Mouse (Mus musculus) lung, embryonic 14.5 days (tissue): Measurements from ENCODE around the gene Hs2st1. TPM values are rescaled to one million over a fixed set of nuclear protein-coding genes. Genes with fewer than 3 reads are reported as not detected.

Source experiments
- ATAC-seq: fragments of 200-750 bp; cut with Nextera tagmentation; 2 replicates; pipeline ENCODE4 v1.8.0; 2017; ENCODE audit warnings: mild to moderate bottlenecking, moderate TSS enrichment, moderate library complexity; ENCODE audit not compliant: insufficient read depth
- DNase-seq: peaks from one replicate; pipeline ENCODE4 v3.0.0-alpha.2; 2015
- H3K27ac ChIP-seq: fragments of 300-500 bp; sonication (generic); 2 replicates; pipeline ENCODE4 v1.5.1; 2014; ENCODE audit warnings: low read depth, mild to moderate bottlenecking, moderate library complexity
- H3K27me3 ChIP-seq: fragments of 300-500 bp; sonication (generic); 2 replicates; pipeline ENCODE4 v1.6.1; 2014; ENCODE audit warnings: low read length, control low read depth; ENCODE audit not compliant: insufficient read depth
- H3K36me3 ChIP-seq: fragments of 300-500 bp; sonication (generic); 2 replicates; pipeline ENCODE4 v1.6.1; 2014; ENCODE audit warnings: control low read depth; ENCODE audit not compliant: insufficient read depth
- H3K4me1 ChIP-seq: fragments of 300-500 bp; sonication (generic); 2 replicates; pipeline ENCODE4 v1.6.1; 2014; ENCODE audit warnings: antibody characterized with exemption, control low read depth; ENCODE audit not compliant: insufficient read depth
- H3K4me2 ChIP-seq: fragments of 300-500 bp; sonication (generic); 2 replicates; pipeline ENCODE4 v1.6.1; 2014; ENCODE audit warnings: mild to moderate bottlenecking
- H3K4me3 ChIP-seq: fragments of 300-500 bp; sonication (generic); 2 replicates; pipeline ENCODE4 v1.5.1; 2014; ENCODE audit warnings: low read depth, low read length
- H3K9ac ChIP-seq: fragments of 300-500 bp; sonication (generic); 2 replicates; pipeline ENCODE4 v1.6.1; 2014
- H3K9me3 ChIP-seq: fragments of 300-500 bp; sonication (generic); 2 replicates; pipeline ENCODE4 v1.6.1; 2016; ENCODE audit warnings: low read depth, low read length, control low read depth
- CTCF ChIP-seq: IDR thresholded peaks from 2 replicates; pipeline ENCODE4 v1.5.1; 2016; ENCODE audit warnings: antibody characterized with exemption, low read depth
- WGBS: fragments of 180-500 bp; shearing (Covaris S2); extraction: QIAGEN DNeasy Blood & Tissue Kit; methylation state at CpG from one replicate; pipeline ENCODE4 v1.1.7; 2014; 5-methylcytosine and 5-hydroxymethylcytosine counted together
- polyA plus RNA-seq: library from polyadenylated mRNA; unstranded; fragments of >200 nt; fragmentation: Nextera tagmentation; extraction: Ambion mirVana; gene quantifications from 2 replicates; pipeline ENCODE4 v1.2.1, GENCODE M21; 2014

Gene Hs2st1
- 11.9 and 13.3 TPM in 2 replicates for polyA plus RNA-seq

GRCm38 (mm10) chr3:144570047-144570815 lies at the start of gene Hs2st1, which contains the start of gene Selenof:
Gene Hs2st1 (minus strand): TSS chr3:144570181.
Gene Selenof (plus strand): TSS chr3:144570304.
- H3K4me3 ChIP-seq = peak within 1 kb of the TSS; percentile 85
- peaks cover 19% of the 10 kb centered on the region; the same call in 1 of the 2 replicates for H3K36me3 ChIP-seq
- ATAC-seq (peak; percentile 98), DNase-seq (peak; percentile 100)
- H3K4me1 ChIP-seq = no peaks in the 10 kb centered on the region; the same call in 1 of the 2 replicates
- H3K27ac ChIP-seq = peak within 1 kb of the TSS; percentile 89
- no peaks in the 10 kb centered on the region for H3K9me3 ChIP-seq
- H3K9ac ChIP-seq = peak within 1 kb of the TSS; percentile 92
- peak within 1 kb of the TSS; percentile 97 for H3K4me2 ChIP-seq
- no peak for TF ChIP-seq CTCF
- WGBS = under 1% methylated on average over 68 of the region's 69 CpGs
- H3K27me3 ChIP-seq = no peaks in the 10 kb centered on the region

GRCm38 (mm10) chr3:144617633-144618180 lies 47.7 kb upstream of the Hs2st1 start:
- no peak overlapping the region for H3K4me2 ChIP-seq
- no peak overlapping the region for H3K4me3 ChIP-seq
- ATAC-seq (no peak), DNase-seq (no peak)
- no peak overlapping the region for H3K27ac ChIP-seq
- H3K4me1 ChIP-seq = no peaks in the 10 kb centered on the region
- TF ChIP-seq CTCF = no peak
- no peaks in the 10 kb centered on the region for H3K36me3 ChIP-seq
- 74% methylated on average over 10 of the region's 10 CpGs for WGBS
- H3K27me3 ChIP-seq = no peaks in the 10 kb centered on the region
- no peaks in the 10 kb centered on the region for H3K9me3 ChIP-seq
- H3K9ac ChIP-seq = no peak overlapping the region

DNA sequence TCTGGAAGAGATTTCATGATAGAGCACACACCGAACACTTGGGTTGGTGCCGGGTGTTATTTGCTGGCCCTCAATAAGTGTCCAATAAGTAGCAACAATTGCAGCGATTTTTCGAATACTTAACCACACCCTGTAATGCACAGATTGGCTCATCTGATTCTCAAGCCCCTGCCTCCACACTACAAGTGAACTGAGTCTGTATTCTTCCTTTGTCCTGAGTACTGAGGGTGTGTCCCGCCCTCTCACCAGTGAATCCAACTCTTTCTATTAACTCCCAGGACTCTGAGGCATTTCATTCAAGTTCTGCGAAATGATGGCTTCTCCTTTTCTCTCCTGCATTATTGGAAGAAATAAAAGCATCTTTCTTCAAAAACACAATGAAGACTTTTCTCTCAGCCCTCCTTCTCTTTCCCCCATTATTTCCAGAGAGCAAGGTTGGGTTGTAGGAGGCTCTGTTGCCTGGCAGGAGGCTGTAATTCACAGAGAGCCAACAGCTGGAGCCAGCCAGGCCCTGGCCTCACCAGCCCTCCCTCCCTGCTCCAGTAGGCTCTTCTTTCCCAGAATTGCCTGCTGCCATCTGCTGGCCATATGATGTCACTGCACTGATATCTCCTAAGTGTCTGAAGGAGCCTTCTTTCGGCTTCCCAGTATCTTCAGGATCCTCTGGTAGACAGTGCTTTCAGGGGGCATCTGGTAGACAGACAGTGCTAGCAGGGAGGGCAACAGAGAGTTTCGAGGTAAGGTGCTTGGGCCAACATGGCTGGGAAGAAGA lies 46.9 kb upstream of the Hs2st1 start:
- Histone ChIP-seq H3K9ac (no peak overlapping the region), H3K9me3 (no peaks in the 10 kb centered on the region), H3K27ac (no peak overlapping the region), H3K4me2 (no peak overlapping the region), H3K36me3 (no peaks in the 10 kb centered on the region), H3K4me3 (no peak overlapping the region), H3K27me3 (no peaks in the 10 kb centered on the region), H3K4me1 (0 out of 2 replicates have a peak, but pooled peaks cover 2% of the 10 kb centered on the region)
- DNase-seq = peak; percentile 93
- 72% methylated on average over 8 of the region's 8 CpGs for WGBS
- TF ChIP-seq CTCF = peak; percentile 95
- ATAC-seq = peak; percentile 89

GRCm38 (mm10) chr3:144615459-144615858 lies 45.5 kb upstream of the Hs2st1 start:
- Histone ChIP-seq H3K4me2 (no peak overlapping the region), H3K9me3 (no peaks in the 10 kb centered on the region), H3K9ac (no peak overlapping the region), H3K27me3 (no peaks in the 10 kb centered on the region), H3K36me3 (no peaks in the 10 kb centered on the region), H3K27ac (no peak overlapping the region), H3K4me1 (0 out of 2 replicates have a peak, but pooled peaks cover 7% of the 10 kb centered on the region), H3K4me3 (no peak overlapping the region)
- TF ChIP-seq CTCF = no peak
- ATAC-seq = no peak
- 56% methylated on average over 9 of the region's 9 CpGs for WGBS
- peak; percentile 41 for DNase-seq

- Histone ChIP-seq H3K4me2 (no peak overlapping the region), H3K27ac (no peak overlapping the region), H3K4me3 (no peak overlapping the region), H3K27me3 (no peaks in the 10 kb centered on the region), H3K36me3 (no peaks in the 10 kb centered on the region), H3K4me1 (0 out of 2 replicates have a peak, but pooled peaks cover 7% of the 10 kb centered on the region), H3K9me3 (no peaks in the 10 kb centered on the region), H3K9ac (no peak overlapping the region)
- WGBS = 40% methylated on average over 10 of the region's 10 CpGs
- no peak for TF ChIP-seq CTCF
- ATAC-seq (no peak), DNase-seq (no peak)
These were observed 44.7 kb upstream of the Hs2st1 start for GRCm38 (mm10) chr3:144614698-144615097.

DNA sequence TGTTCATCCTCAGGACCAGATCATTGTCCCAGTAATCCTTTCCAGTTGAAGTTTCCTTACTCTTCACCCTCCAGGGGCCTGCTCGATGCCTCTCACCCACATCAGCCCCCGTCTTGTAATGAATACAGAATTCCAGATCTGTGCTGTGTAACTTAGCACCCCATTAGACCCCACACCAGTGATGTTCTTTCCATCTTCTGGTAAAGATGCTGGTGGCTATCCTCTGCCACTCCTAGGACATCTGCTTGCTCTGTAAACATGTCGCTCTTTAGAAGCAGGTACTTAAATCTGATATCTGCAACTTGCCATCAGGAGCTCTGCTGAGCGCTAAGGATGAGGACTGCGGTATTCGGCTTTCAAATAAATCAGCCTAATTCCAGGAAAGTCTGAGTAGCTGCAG lies 44.3 kb upstream of the Hs2st1 start:
- DNase-seq = no peak
- WGBS = 22% methylated on average over 6 of the region's 6 CpGs
- no peak for ATAC-seq
- no peaks in the 10 kb centered on the region for H3K36me3 ChIP-seq
- H3K4me3 ChIP-seq = no peak overlapping the region
- 0 out of 2 replicates have a peak, but pooled peaks cover 7% of the 10 kb centered on the region for H3K4me1 ChIP-seq
- H3K27ac ChIP-seq = no peak overlapping the region
- TF ChIP-seq CTCF = no peak
- no peaks in the 10 kb centered on the region for H3K27me3 ChIP-seq
- no peak overlapping the region for H3K4me2 ChIP-seq
- no peak overlapping the region for H3K9ac ChIP-seq
- no peaks in the 10 kb centered on the region for H3K9me3 ChIP-seq

- Histone ChIP-seq H3K4me1 (0 out of 2 replicates have a peak, but pooled peaks cover 7% of the 10 kb centered on the region), H3K27ac (no peak overlapping the region), H3K9ac (no peak overlapping the region), H3K27me3 (no peaks in the 10 kb centered on the region), H3K4me3 (no peak overlapping the region), H3K9me3 (no peaks in the 10 kb centered on the region), H3K36me3 (no peaks in the 10 kb centered on the region), H3K4me2 (no peak overlapping the region)
- ATAC-seq = peak; percentile 44; the same call in 1 of the 2 replicates
- 36% methylated on average over 6 of the region's 6 CpGs for WGBS
- no peak for TF ChIP-seq CTCF
- no peak for DNase-seq
These were observed 42.4 kb upstream of the Hs2st1 start for GRCm38 (mm10) chr3:144612382-144612781.
